Mouse (Mus musculus): ENCODE measurements at regions not wholly inside any gene's neighbourhood (a gene's known extent, or its start where the extent isn't known, plus 50 kb on each side); places are given as distances from the start of the nearest gene placed in this dataset.
A peak's percentile ranks its signal among the peaks of the same experiment; 100 is the strongest.

GRCm38 (mm10) chr13:90777952-90778298 lies 127.2 kb downstream of the Atp6ap1l start:
- 75% methylated on average over 4 of the region's 4 CpGs for WGBS
- Histone ChIP-seq H3K4me3 (no peak overlapping the region), H3K27me3 (ENCODE audit: insufficient read depth, poor library complexity, severe bottlenecking) (no peaks in the 10 kb centered on the region), H3K4me1 (no peaks in the 10 kb centered on the region), H3K36me3 (no peaks in the 10 kb centered on the region), H3K9me3 (no peaks in the 10 kb centered on the region), H3K27ac (no peak overlapping the region)
- no peak for DNase-seq (ENCODE audit: low spot score)

- Histone ChIP-seq H3K4me3 (no peak overlapping the region), H3K27ac (no peak overlapping the region), H3K4me1 (no peaks in the 10 kb centered on the region), H3K9me3 (no peaks in the 10 kb centered on the region), H3K36me3 (no peaks in the 10 kb centered on the region), H3K27me3 (ENCODE audit: insufficient read depth, poor library complexity, severe bottlenecking) (no peaks in the 10 kb centered on the region)
- WGBS, result 83% methylated on average over 5 of the region's 5 CpGs
- DNase-seq (ENCODE audit: low spot score), result no peak
Observed at GRCm38 (mm10) chr13:90777123-90777951, 127.8 kb downstream of the Atp6ap1l start.

GRCm38 (mm10) chr13:90762154-90762553 lies 143.0 kb downstream of the Atp6ap1l start:
- DNase-seq (ENCODE audit: low spot score), result no peak
- WGBS, result 49% methylated on average over 2 of the region's 2 CpGs
- Histone ChIP-seq H3K36me3 (no peaks in the 10 kb centered on the region), H3K9me3 (no peaks in the 10 kb centered on the region), H3K4me1 (peaks cover 6% of the 10 kb centered on the region; the same call in 1 of the 2 replicates), H3K27me3 (ENCODE audit: insufficient read depth, poor library complexity, severe bottlenecking) (no peaks in the 10 kb centered on the region), H3K27ac (no peak overlapping the region; the same call in 1 of the 2 replicates), H3K4me3 (no peak overlapping the region)

- H3K9me3 ChIP-seq, result no peaks in the 10 kb centered on the region
- peaks cover 6% of the 10 kb centered on the region; the same call in 1 of the 2 replicates for H3K4me1 ChIP-seq
- no peak for DNase-seq (ENCODE audit: low spot score)
- no peak overlapping the region for H3K4me3 ChIP-seq
- no peaks in the 10 kb centered on the region for H3K27me3 ChIP-seq (ENCODE audit: insufficient read depth, poor library complexity, severe bottlenecking)
- H3K36me3 ChIP-seq, result no peaks in the 10 kb centered on the region
- WGBS, result 74% methylated on average over 4 of the region's 4 CpGs
- no peak overlapping the region for H3K27ac ChIP-seq
Observed at GRCm38 (mm10) chr13:90760516-90761050, 144.6 kb downstream of the Atp6ap1l start.

GRCm38 (mm10) chr13:90754451-90754850 lies 150.7 kb downstream of the Atp6ap1l start:
- no peak for DNase-seq (ENCODE audit: low spot score)
- Histone ChIP-seq H3K9me3 (no peaks in the 10 kb centered on the region), H3K27ac (peak overlapping the region; percentile 54; the same call in 1 of the 2 replicates), H3K27me3 (ENCODE audit: insufficient read depth, poor library complexity, severe bottlenecking) (no peaks in the 10 kb centered on the region), H3K4me3 (no peak overlapping the region), H3K4me1 (peaks cover 8% of the 10 kb centered on the region), H3K36me3 (no peaks in the 10 kb centered on the region)
- WGBS, result 60% methylated on average over 3 of the region's 3 CpGs

- WGBS, result 65% methylated on average over 1 of the region's 1 CpGs
- no peak for DNase-seq (ENCODE audit: low spot score)
- H3K9me3 ChIP-seq, result no peaks in the 10 kb centered on the region
- H3K27ac ChIP-seq, result no peak overlapping the region; the same call in 1 of the 2 replicates
- peaks cover 28% of the 10 kb centered on the region for H3K4me1 ChIP-seq
- H3K36me3 ChIP-seq, result no peaks in the 10 kb centered on the region
- no peak overlapping the region for H3K4me3 ChIP-seq
- H3K27me3 ChIP-seq (ENCODE audit: insufficient read depth, poor library complexity, severe bottlenecking), result no peaks in the 10 kb centered on the region
Observed at GRCm38 (mm10) chr13:90749741-90750140, 155.4 kb downstream of the Atp6ap1l start.

GRCm38 (mm10) chr13:90745063-90745462 lies 160.1 kb downstream of the Atp6ap1l start:
- WGBS, result 15% methylated on average over 1 of the region's 1 CpGs
- DNase-seq (ENCODE audit: low spot score), result no peak
- no peak overlapping the region for H3K4me3 ChIP-seq
- H3K36me3 ChIP-seq, result no peaks in the 10 kb centered on the region
- H3K27me3 ChIP-seq (ENCODE audit: insufficient read depth, poor library complexity, severe bottlenecking), result no peaks in the 10 kb centered on the region
- H3K4me1 ChIP-seq, result peaks cover 24% of the 10 kb centered on the region; the same call in 1 of the 2 replicates
- H3K9me3 ChIP-seq, result no peaks in the 10 kb centered on the region
- peak overlapping the region; percentile 53 for H3K27ac ChIP-seq

GRCm38 (mm10) chr13:90742615-90743402 lies 162.3 kb downstream of the Atp6ap1l start:
- Histone ChIP-seq H3K27ac (no peak overlapping the region), H3K4me1 (peaks cover 19% of the 10 kb centered on the region; the same call in 1 of the 2 replicates), H3K9me3 (no peaks in the 10 kb centered on the region), H3K36me3 (no peaks in the 10 kb centered on the region), H3K27me3 (ENCODE audit: insufficient read depth, poor library complexity, severe bottlenecking) (no peaks in the 10 kb centered on the region), H3K4me3 (no peak overlapping the region)
- 75% methylated on average over 4 of the region's 4 CpGs for WGBS
- no peak for DNase-seq (ENCODE audit: low spot score)

- Histone ChIP-seq H3K9me3 (no peaks in the 10 kb centered on the region), H3K27ac (no peak overlapping the region), H3K4me3 (no peak overlapping the region), H3K4me1 (peaks cover under 1% of the 10 kb centered on the region; the same call in 1 of the 2 replicates), H3K27me3 (ENCODE audit: insufficient read depth, poor library complexity, severe bottlenecking) (no peaks in the 10 kb centered on the region), H3K36me3 (no peaks in the 10 kb centered on the region)
- DNase-seq (ENCODE audit: low spot score), result no peak
- WGBS, result 74% methylated on average over 1 of the region's 1 CpGs
Observed at GRCm38 (mm10) chr13:90739797-90740196, 165.4 kb downstream of the Atp6ap1l start.

- WGBS, result 75% methylated on average over 3 of the region's 3 CpGs
- no peak for DNase-seq (ENCODE audit: low spot score)
- no peaks in the 10 kb centered on the region for H3K4me1 ChIP-seq
- H3K36me3 ChIP-seq, result no peaks in the 10 kb centered on the region
- no peak overlapping the region for H3K4me3 ChIP-seq
- H3K9me3 ChIP-seq, result no peaks in the 10 kb centered on the region
- H3K27me3 ChIP-seq (ENCODE audit: insufficient read depth, poor library complexity, severe bottlenecking), result no peaks in the 10 kb centered on the region
- H3K27ac ChIP-seq, result no peak overlapping the region
Observed at GRCm38 (mm10) chr13:90738513-90738912, 166.6 kb downstream of the Atp6ap1l start.

- 92% methylated on average over 3 of the region's 3 CpGs for WGBS
- Histone ChIP-seq H3K27me3 (ENCODE audit: insufficient read depth, poor library complexity, severe bottlenecking) (no peaks in the 10 kb centered on the region), H3K36me3 (no peaks in the 10 kb centered on the region), H3K4me3 (no peak overlapping the region), H3K27ac (no peak overlapping the region), H3K9me3 (no peaks in the 10 kb centered on the region), H3K4me1 (0 out of 2 replicates have a peak, but pooled peaks cover 3% of the 10 kb centered on the region)
- no peak for DNase-seq (ENCODE audit: low spot score)
Observed at GRCm38 (mm10) chr13:90733265-90733664, 171.9 kb downstream of the Atp6ap1l start.

- Histone ChIP-seq H3K27ac (no peak overlapping the region), H3K27me3 (ENCODE audit: insufficient read depth, poor library complexity, severe bottlenecking) (no peaks in the 10 kb centered on the region), H3K36me3 (no peaks in the 10 kb centered on the region), H3K4me3 (no peak overlapping the region), H3K9me3 (no peaks in the 10 kb centered on the region), H3K4me1 (peaks cover 15% of the 10 kb centered on the region; the same call in 1 of the 2 replicates)
- DNase-seq (ENCODE audit: low spot score), result no peak
Observed at GRCm38 (mm10) chr13:90729078-90729477, 176.1 kb downstream of the Atp6ap1l start.

GRCm38 (mm10) chr13:90727816-90728215 lies 177.3 kb downstream of the Atp6ap1l start:
- Histone ChIP-seq H3K27ac (no peak overlapping the region), H3K36me3 (no peaks in the 10 kb centered on the region), H3K4me3 (no peak overlapping the region), H3K9me3 (no peaks in the 10 kb centered on the region), H3K27me3 (ENCODE audit: insufficient read depth, poor library complexity, severe bottlenecking) (no peaks in the 10 kb centered on the region), H3K4me1 (peaks cover 15% of the 10 kb centered on the region; the same call in 1 of the 2 replicates)
- WGBS, result 80% methylated on average over 4 of the region's 4 CpGs
- DNase-seq (ENCODE audit: low spot score), result no peak

All from heart, embryonic 10.5 days (tissue).